Mouse (Mus musculus) ES-Bruce4 (cell line): Measurements from ENCODE around the gene Dsp.

Experiments used
- CTCF ChIP-seq: IDR thresholded peaks from one replicate; pipeline ENCODE4 v1.8.1; 2011; ENCODE audit warnings: low read depth, low read length
- EP300 ChIP-seq: IDR thresholded peaks from 2 replicates; pipeline ENCODE4 v1.6.1; 2011; ENCODE audit warnings: low read depth, low read length; ENCODE audit not compliant: insufficient read depth
- POLR2A ChIP-seq: IDR thresholded peaks from one replicate; pipeline ENCODE4 v1.8.1; 2011; ENCODE audit warnings: low read length; ENCODE audit not compliant: insufficient read depth

DNA sequence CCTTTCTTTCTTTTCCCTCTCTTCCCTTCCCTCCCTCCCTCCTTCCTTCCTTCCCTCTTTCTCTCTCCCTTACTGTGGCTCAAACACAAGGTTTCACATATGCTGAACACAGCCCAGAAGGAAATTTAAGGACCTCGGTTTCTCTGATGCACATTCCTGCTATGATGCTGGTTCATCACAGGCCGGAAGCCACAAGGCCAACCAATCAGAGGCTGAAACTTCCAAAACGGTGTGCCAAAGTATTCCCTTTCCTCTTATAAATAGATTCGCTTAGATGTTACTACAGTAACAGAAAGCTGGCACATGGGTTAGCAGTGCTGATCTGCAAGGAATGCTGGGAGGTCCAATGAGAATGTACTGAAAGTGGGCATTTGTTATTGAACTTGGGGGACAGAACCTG, 47.7 kb upstream of the Dsp start:
- TF ChIP-seq CTCF = no peak
- TF ChIP-seq POLR2A = no peak
- no peak for TF ChIP-seq EP300
